ENCODE assay signal across 18 mouse cellular contexts in genomic region chr2:118841186-118841585, GRCm38 (mm10). TPM values are rescaled to one million over a fixed set of nuclear protein-coding genes. Genes with fewer than 3 reads are reported as not detected.
DNase-seq lines count a peak whose midpoint lies in the region; ATAC-seq lines count a peak whose summit lies in the region.
"Had no signal": no experiment of that assay in that cellular context is flagged by ENCODE, and none has a peak within 500 bp of the region (broad histone marks: within the 10 kb centered on the region; RNA-seq: fewer than 3 reads in every experiment).

No protein-coding gene starts in this region.

- no peak overlapping the region for H3K4me3 ChIP-seq in liver, embryonic 11.5 days (ENCODE audit: low read depth, low read length)
- no peak overlapping the region for H3K4me3 ChIP-seq in liver, embryonic 15.5 days (replicated peaks)
- H3K4me3 ChIP-seq in hindbrain, embryonic 10.5 days, result no peak overlapping the region
- H3K4me3 ChIP-seq: embryonic facial prominence, embryonic 13.5 days; forebrain, embryonic 12.5 days; gastrocnemius, adult 2 months; hindbrain, embryonic 15.5 days had no signal

- DNase-seq in liver, result peak; percentile 26
- no peak for DNase-seq in liver, embryonic 11.5 days (ENCODE audit: low spot score)
- DNase-seq in c-Kit-negative CD71-positive TER-119-positive erythroid progenitor cells, embryonic 14.5 days (ENCODE audit: low read depth, low spot score), result peak; percentile 24
- no peak for DNase-seq in hindbrain, embryonic 10.5 days (ENCODE audit: low spot score)
- no peak for DNase-seq in spleen, postnatal 14 days (ENCODE audit: low spot score in 2 of 2)
- DNase-seq in urinary bladder, postnatal 10 days (ENCODE audit: low spot score), result no peak
- DNase-seq: cerebellum, adult 18-20 months; cerebellum, adult 9-11 months; cerebellum, postnatal 36 days; forebrain, postnatal 0 days; gastrocnemius, adult 2 months; gastrocnemius, postnatal 36 days; heart, adult 11 months had no signal

- no peak for ATAC-seq in liver, embryonic 11.5 days (replicated peaks; ENCODE audit: low FRiP score)
- ATAC-seq in liver, embryonic 15.5 days (ENCODE audit: insufficient read depth), result peak; percentile 48; the same call in 1 of the 2 replicates
- ATAC-seq: forebrain, postnatal 0 days had no signal

- H3K27ac ChIP-seq in liver, embryonic 11.5 days (ENCODE audit: low read depth, low read length), result no peak overlapping the region
- no peak overlapping the region for H3K27ac ChIP-seq in liver, embryonic 15.5 days (replicated peaks)
- no peak overlapping the region for H3K27ac ChIP-seq in hindbrain, embryonic 10.5 days
- H3K27ac ChIP-seq: embryonic facial prominence, embryonic 13.5 days; forebrain, embryonic 12.5 days; gastrocnemius, adult 2 months; hindbrain, embryonic 15.5 days had no signal

- no peak overlapping the region for H3K9ac ChIP-seq in liver, embryonic 11.5 days (ENCODE audit: low read depth, low read length)
- H3K9ac ChIP-seq in liver, embryonic 15.5 days, result no peak overlapping the region
- H3K9ac ChIP-seq: embryonic facial prominence, embryonic 13.5 days; forebrain, embryonic 12.5 days; forebrain, postnatal 0 days; hindbrain, embryonic 15.5 days had no signal

- H3K4me2 ChIP-seq in liver, embryonic 11.5 days, result no peak overlapping the region
- H3K4me2 ChIP-seq in liver, embryonic 15.5 days, result no peak overlapping the region
- H3K4me2 ChIP-seq: embryonic facial prominence, embryonic 13.5 days; forebrain, embryonic 12.5 days; hindbrain, embryonic 15.5 days had no signal

- H3K4me1 ChIP-seq in liver, embryonic 11.5 days (replicated peaks; ENCODE audit: control insufficient read depth, insufficient read depth, low read length), result no peaks in the 10 kb centered on the region
- H3K4me1 ChIP-seq in liver, embryonic 15.5 days (replicated peaks), result peaks cover 23% of the 10 kb centered on the region
- peaks cover 6% of the 10 kb centered on the region; the same call in 1 of the 2 replicates for H3K4me1 ChIP-seq in hindbrain, embryonic 10.5 days (replicated peaks)
- H3K4me1 ChIP-seq: embryonic facial prominence, embryonic 13.5 days; forebrain, embryonic 12.5 days; hindbrain, embryonic 15.5 days had no signal

- 73% methylated on average over 5 of the region's 5 CpGs for WGBS in liver, embryonic 11.5 days
- 61% methylated on average over 5 of the region's 5 CpGs for WGBS in liver, embryonic 15.5 days (ENCODE audit: insufficient replicate concordance)
- 79% methylated on average over 5 of the region's 5 CpGs for WGBS in hindbrain, embryonic 10.5 days

- no peaks in the 10 kb centered on the region for H3K9me3 ChIP-seq in liver, embryonic 11.5 days (ENCODE audit: control insufficient read depth, low read length)
- no peaks in the 10 kb centered on the region for H3K9me3 ChIP-seq in liver, embryonic 15.5 days (replicated peaks)
- H3K9me3 ChIP-seq in hindbrain, embryonic 10.5 days, result no peaks in the 10 kb centered on the region
- H3K9me3 ChIP-seq: embryonic facial prominence, embryonic 13.5 days; forebrain, embryonic 12.5 days; G1E; hindbrain, embryonic 15.5 days had no signal

- H3K27me3 ChIP-seq in liver, embryonic 11.5 days (replicated peaks; ENCODE audit: control insufficient read depth, insufficient read depth, low read length), result no peaks in the 10 kb centered on the region
- H3K27me3 ChIP-seq in liver, embryonic 15.5 days, result peaks cover 29% of the 10 kb centered on the region
- no peaks in the 10 kb centered on the region for H3K27me3 ChIP-seq in hindbrain, embryonic 10.5 days (ENCODE audit: insufficient read depth, poor library complexity, severe bottlenecking)
- H3K27me3 ChIP-seq: embryonic facial prominence, embryonic 13.5 days; forebrain, embryonic 12.5 days; hindbrain, embryonic 15.5 days had no signal

- peaks cover under 1% of the 10 kb centered on the region; the same call in 1 of the 2 replicates for H3K36me3 ChIP-seq in liver, embryonic 11.5 days (ENCODE audit: control insufficient read depth, insufficient read depth, low read length)
- peaks cover 8% of the 10 kb centered on the region for H3K36me3 ChIP-seq in liver, embryonic 15.5 days (replicated peaks)
- peaks cover 4% of the 10 kb centered on the region; the same call in 1 of the 2 replicates for H3K36me3 ChIP-seq in hindbrain, embryonic 10.5 days
- H3K36me3 ChIP-seq: embryonic facial prominence, embryonic 13.5 days; hindbrain, embryonic 15.5 days had no signal

RNA-seq across cellular contexts. Expression of gene Ivd, which starts 20.6 kb away (rescaled TPM):
- 41.3 and 48.6 TPM in 2 replicates for polyA plus RNA-seq in liver, embryonic 11.5 days (2014; fragmentation: Nextera tagmentation; extraction: Ambion mirVana)
- polyA plus RNA-seq in liver, embryonic 15.5 days (2015; fragmentation: Nextera tagmentation; extraction: Ambion mirVana), result 35.8 and 43.5 TPM in 2 replicates
- 59.4 and 65.9 TPM in 2 replicates for polyA plus RNA-seq in hindbrain, embryonic 10.5 days (2016; fragmentation: Nextera tagmentation; extraction: Ambion mirVana)

RNA-seq across cellular contexts. Expression of gene Knstrn, which starts 27.4 kb away (rescaled TPM):
- polyA plus RNA-seq in liver, embryonic 11.5 days (2014; fragmentation: Nextera tagmentation; extraction: Ambion mirVana), result 127 TPM in 2 replicates
- 67.2 and 73.9 TPM in 2 replicates for polyA plus RNA-seq in liver, embryonic 15.5 days (2015; fragmentation: Nextera tagmentation; extraction: Ambion mirVana)
- polyA plus RNA-seq in hindbrain, embryonic 10.5 days (2016; fragmentation: Nextera tagmentation; extraction: Ambion mirVana), result 148 and 160 TPM in 2 replicates

RNA-seq across cellular contexts. Expression of gene Bahd1, which starts 59.0 kb away (rescaled TPM):
- polyA plus RNA-seq in liver, embryonic 11.5 days (2014; fragmentation: Nextera tagmentation; extraction: Ambion mirVana), result 1.7 and 1.9 TPM in 2 replicates
- 3.2 and 4.3 TPM in 2 replicates for polyA plus RNA-seq in liver, embryonic 15.5 days (2015; fragmentation: Nextera tagmentation; extraction: Ambion mirVana)
- 4.4 TPM in 2 replicates for polyA plus RNA-seq in hindbrain, embryonic 10.5 days (2016; fragmentation: Nextera tagmentation; extraction: Ambion mirVana)

Comparison
In these comparisons a context has a peak if more than half of its experiments do, and no peak if none do; other contexts are left out.
1. DNase-seq: peak in liver (single experiment) and c-Kit-negative CD71-positive TER-119-positive erythroid progenitor cells, embryonic 14.5 days (single experiment); none in liver, embryonic 11.5 days (single experiment), hindbrain, embryonic 10.5 days (single experiment), spleen, postnatal 14 days (0 of 2) and urinary bladder, postnatal 10 days (single experiment).